Mouse (Mus musculus): ENCODE measurements around the gene Gmnc. TPM values are rescaled to one million over a fixed set of nuclear protein-coding genes. Genes with fewer than 3 reads are reported as not detected.

Gmnc gene
- not detected in 2 replicates for polyA plus RNA-seq (2014; fragmentation: Nextera tagmentation; extraction: Ambion mirVana)

DNA sequence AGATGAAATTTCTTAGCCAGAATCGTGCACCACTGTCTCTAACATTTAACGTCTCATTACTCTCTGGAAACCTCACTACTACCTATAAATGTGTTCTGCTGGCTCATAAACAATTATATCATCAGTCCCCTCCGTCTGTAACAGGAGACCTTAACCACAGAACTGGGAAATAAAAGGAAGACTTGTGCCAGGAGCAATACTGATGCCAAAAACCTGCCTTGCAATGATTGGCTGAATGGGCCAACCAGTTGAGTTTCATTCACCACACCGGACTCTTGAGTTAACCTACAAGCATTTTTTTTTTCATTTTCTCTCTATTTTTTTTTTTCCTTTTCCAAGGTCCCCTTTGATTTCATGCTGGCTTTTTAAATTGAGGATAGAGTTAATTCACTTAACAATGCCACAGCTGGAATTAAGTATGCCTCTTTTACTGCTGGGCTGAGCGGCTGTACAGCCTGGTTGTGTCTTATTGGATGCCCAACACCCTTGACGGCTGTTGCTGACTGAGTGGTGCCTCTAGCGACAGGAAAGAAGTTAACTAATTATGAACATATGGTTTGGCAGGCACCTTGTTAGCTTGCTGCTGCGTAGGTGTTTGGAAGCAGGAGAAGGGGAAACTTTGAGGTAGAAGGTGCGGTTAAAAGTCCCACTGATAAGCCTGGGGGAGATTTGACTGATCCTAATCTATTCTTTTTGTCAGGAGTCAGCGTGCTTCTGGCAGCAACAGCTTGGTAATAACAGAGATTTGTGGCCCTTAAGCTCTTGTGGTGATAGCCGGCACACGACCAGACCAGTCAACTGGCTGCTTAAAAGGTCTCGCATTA lies at the start of gene Gmnc:
Gmnc (minus strand) TSS at position 176 of the 824 bp plus-strand sequence.
- Histone ChIP-seq H3K27me3 (ENCODE audit: control insufficient read depth, insufficient read depth, low read length) (no peaks in the 10 kb centered on the region), H3K27ac (ENCODE audit: low read depth, low read length) (no peak within 1 kb of the TSS), H3K36me3 (ENCODE audit: control insufficient read depth, insufficient read depth, low read length) (no peaks in the 10 kb centered on the region), H3K4me2 (no peak within 1 kb of the TSS), H3K9me3 (replicated peaks; ENCODE audit: control insufficient read depth, low read length) (no peaks in the 10 kb centered on the region), H3K9ac (ENCODE audit: low read depth, low read length) (no peak within 1 kb of the TSS), H3K4me1 (ENCODE audit: control insufficient read depth, insufficient read depth, low read length) (no peaks in the 10 kb centered on the region), H3K4me3 (ENCODE audit: low read depth, low read length) (no peak within 1 kb of the TSS)
- 53% methylated on average over 13 of the region's 13 CpGs for WGBS (ENCODE audit: insufficient replicate concordance)
- no peak for ATAC-seq (replicated peaks; ENCODE audit: insufficient number of reproducible peaks, low FRiP score, low TSS enrichment)

GRCm38 (mm10) chr16:27027281-27027680 lies 35.8 kb upstream of the Gmnc start:
- Histone ChIP-seq H3K4me3 (ENCODE audit: low read depth, low read length) (no peak overlapping the region), H3K27ac (ENCODE audit: low read depth, low read length) (no peak overlapping the region), H3K4me2 (no peak overlapping the region), H3K4me1 (ENCODE audit: control insufficient read depth, insufficient read depth, low read length) (no peaks in the 10 kb centered on the region), H3K36me3 (ENCODE audit: control insufficient read depth, insufficient read depth, low read length) (no peaks in the 10 kb centered on the region), H3K9ac (ENCODE audit: low read depth, low read length) (no peak overlapping the region), H3K9me3 (replicated peaks; ENCODE audit: control insufficient read depth, low read length) (no peaks in the 10 kb centered on the region), H3K27me3 (ENCODE audit: control insufficient read depth, insufficient read depth, low read length) (no peaks in the 10 kb centered on the region)
- ATAC-seq (replicated peaks; ENCODE audit: insufficient number of reproducible peaks, low FRiP score, low TSS enrichment): no peak
- 91% methylated on average over 2 of the region's 2 CpGs for WGBS (ENCODE audit: insufficient replicate concordance)

DNA sequence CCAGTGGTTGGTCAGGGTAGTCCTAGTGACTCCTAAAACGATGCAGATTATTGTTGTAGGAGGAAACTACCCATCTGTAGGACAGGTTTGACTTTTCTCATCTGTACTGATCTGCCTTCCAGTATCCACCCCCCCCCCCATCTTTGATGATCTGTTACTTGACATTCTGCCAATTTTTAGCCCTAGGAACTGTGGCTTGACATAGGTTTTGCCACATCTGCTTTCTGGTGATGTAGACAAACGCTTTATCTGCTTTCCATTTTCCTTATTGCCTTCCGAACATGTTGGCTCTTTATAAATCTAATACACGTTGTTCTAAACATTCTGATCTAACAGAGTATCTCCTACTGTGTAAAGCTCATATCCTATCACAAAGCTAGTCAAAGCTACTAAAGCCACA lies 34.8 kb upstream of the Gmnc start:
- no peak overlapping the region for H3K4me2 ChIP-seq
- ATAC-seq (replicated peaks; ENCODE audit: insufficient number of reproducible peaks, low FRiP score, low TSS enrichment): no peak
- no peaks in the 10 kb centered on the region for H3K27me3 ChIP-seq (ENCODE audit: control insufficient read depth, insufficient read depth, low read length)
- 80% methylated on average over 4 of the region's 4 CpGs for WGBS (ENCODE audit: insufficient replicate concordance)
- no peaks in the 10 kb centered on the region for H3K4me1 ChIP-seq (ENCODE audit: control insufficient read depth, insufficient read depth, low read length)
- no peak overlapping the region for H3K4me3 ChIP-seq (ENCODE audit: low read depth, low read length)
- H3K36me3 ChIP-seq (ENCODE audit: control insufficient read depth, insufficient read depth, low read length): no peaks in the 10 kb centered on the region
- no peaks in the 10 kb centered on the region for H3K9me3 ChIP-seq (replicated peaks; ENCODE audit: control insufficient read depth, low read length)
- H3K9ac ChIP-seq (ENCODE audit: low read depth, low read length): no peak overlapping the region
- no peak overlapping the region for H3K27ac ChIP-seq (ENCODE audit: low read depth, low read length)

DNA sequence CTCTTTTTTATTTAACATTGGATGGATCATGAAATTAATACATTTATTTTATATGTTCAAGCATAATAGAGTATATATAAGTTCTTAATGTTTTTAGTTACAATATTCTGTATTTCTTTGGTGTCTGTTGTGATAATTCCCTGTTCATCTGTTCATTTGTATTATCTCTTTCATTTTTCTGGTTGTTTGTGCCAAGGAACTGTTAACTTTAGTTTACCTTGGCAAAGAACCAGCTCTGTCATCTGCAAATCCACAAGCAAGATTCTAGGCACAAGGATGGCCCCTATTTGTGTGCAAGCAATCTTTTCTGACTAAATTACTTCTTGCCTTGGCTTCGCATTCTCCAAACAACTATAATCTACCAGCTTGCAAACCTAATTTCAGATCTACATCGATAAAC lies 31.3 kb upstream of the Gmnc start:
- no peak overlapping the region for H3K9ac ChIP-seq (ENCODE audit: low read depth, low read length)
- H3K4me2 ChIP-seq: no peak overlapping the region
- H3K4me3 ChIP-seq (ENCODE audit: low read depth, low read length): no peak overlapping the region
- no peaks in the 10 kb centered on the region for H3K9me3 ChIP-seq (replicated peaks; ENCODE audit: control insufficient read depth, low read length)
- no peaks in the 10 kb centered on the region for H3K4me1 ChIP-seq (ENCODE audit: control insufficient read depth, insufficient read depth, low read length)
- ATAC-seq (replicated peaks; ENCODE audit: insufficient number of reproducible peaks, low FRiP score, low TSS enrichment): no peak
- no peak overlapping the region for H3K27ac ChIP-seq (ENCODE audit: low read depth, low read length)
- WGBS (ENCODE audit: insufficient replicate concordance): 85% methylated on average over 2 of the region's 2 CpGs
- no peaks in the 10 kb centered on the region for H3K36me3 ChIP-seq (ENCODE audit: control insufficient read depth, insufficient read depth, low read length)
- H3K27me3 ChIP-seq (ENCODE audit: control insufficient read depth, insufficient read depth, low read length): no peaks in the 10 kb centered on the region

- 35% methylated on average over 4 of the region's 4 CpGs for WGBS (ENCODE audit: insufficient replicate concordance)
- H3K4me1 ChIP-seq (ENCODE audit: control insufficient read depth, insufficient read depth, low read length): no peaks in the 10 kb centered on the region
- H3K27ac ChIP-seq (ENCODE audit: low read depth, low read length): no peak overlapping the region
- H3K9me3 ChIP-seq (replicated peaks; ENCODE audit: control insufficient read depth, low read length): no peaks in the 10 kb centered on the region
- no peak overlapping the region for H3K4me2 ChIP-seq
- H3K27me3 ChIP-seq (ENCODE audit: control insufficient read depth, insufficient read depth, low read length): no peaks in the 10 kb centered on the region
- no peak overlapping the region for H3K4me3 ChIP-seq (ENCODE audit: low read depth, low read length)
- no peaks in the 10 kb centered on the region for H3K36me3 ChIP-seq (ENCODE audit: control insufficient read depth, insufficient read depth, low read length)
- H3K9ac ChIP-seq (ENCODE audit: low read depth, low read length): no peak overlapping the region
- no peak for ATAC-seq (replicated peaks; ENCODE audit: insufficient number of reproducible peaks, low FRiP score, low TSS enrichment)
These were observed 25.9 kb upstream of the Gmnc start for GRCm38 (mm10) chr16:27017309-27017708.

DNA sequence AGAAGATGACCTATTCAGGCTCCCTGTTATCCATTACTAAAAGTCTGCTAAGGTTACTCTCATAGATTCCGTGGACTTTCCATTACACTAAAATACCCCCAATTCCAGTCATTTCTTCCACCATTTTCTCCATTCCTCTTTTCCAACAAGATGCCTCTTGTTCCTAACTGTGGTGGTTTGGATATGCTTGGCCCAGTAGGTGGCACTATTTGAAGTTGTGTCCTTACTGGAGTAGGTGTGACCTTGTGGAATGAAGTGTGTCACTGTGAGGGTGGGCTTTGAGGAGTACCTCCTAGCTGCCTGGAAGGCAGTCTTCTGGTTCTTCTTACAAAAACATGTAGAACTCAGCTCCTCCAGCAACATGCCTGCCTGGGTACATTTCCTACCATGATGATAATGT lies 11.3 kb upstream of the Gmnc start:
- Histone ChIP-seq H3K4me2 (no peak overlapping the region), H3K36me3 (ENCODE audit: control insufficient read depth, insufficient read depth, low read length) (no peaks in the 10 kb centered on the region), H3K27ac (ENCODE audit: low read depth, low read length) (no peak overlapping the region), H3K4me1 (ENCODE audit: control insufficient read depth, insufficient read depth, low read length) (no peaks in the 10 kb centered on the region), H3K27me3 (ENCODE audit: control insufficient read depth, insufficient read depth, low read length) (no peaks in the 10 kb centered on the region), H3K4me3 (ENCODE audit: low read depth, low read length) (no peak overlapping the region), H3K9me3 (replicated peaks; ENCODE audit: control insufficient read depth, low read length) (no peaks in the 10 kb centered on the region), H3K9ac (ENCODE audit: low read depth, low read length) (no peak overlapping the region)
- 78% methylated on average over 1 of the region's 1 CpGs for WGBS (ENCODE audit: insufficient replicate concordance)
- ATAC-seq (replicated peaks; ENCODE audit: insufficient number of reproducible peaks, low FRiP score, low TSS enrichment): no peak

GRCm38 (mm10) chr16:26999563-26999962 lies 8.1 kb upstream of the Gmnc start:
- Histone ChIP-seq H3K4me3 (ENCODE audit: low read depth, low read length) (no peak overlapping the region), H3K4me2 (no peak overlapping the region), H3K27ac (ENCODE audit: low read depth, low read length) (no peak overlapping the region), H3K9ac (ENCODE audit: low read depth, low read length) (no peak overlapping the region), H3K36me3 (ENCODE audit: control insufficient read depth, insufficient read depth, low read length) (no peaks in the 10 kb centered on the region), H3K27me3 (ENCODE audit: control insufficient read depth, insufficient read depth, low read length) (no peaks in the 10 kb centered on the region), H3K9me3 (replicated peaks; ENCODE audit: control insufficient read depth, low read length) (no peaks in the 10 kb centered on the region), H3K4me1 (ENCODE audit: control insufficient read depth, insufficient read depth, low read length) (no peaks in the 10 kb centered on the region)
- no peak for ATAC-seq (replicated peaks; ENCODE audit: insufficient number of reproducible peaks, low FRiP score, low TSS enrichment)
- WGBS (ENCODE audit: insufficient replicate concordance): 14% methylated on average over 2 of the region's 2 CpGs

GRCm38 (mm10) chr16:26989415-26990315 lies 1.8 kb downstream of the Gmnc start:
- no peak for ATAC-seq (replicated peaks; ENCODE audit: insufficient number of reproducible peaks, low FRiP score, low TSS enrichment)
- no peak overlapping the region for H3K4me2 ChIP-seq
- 77% methylated on average over 19 of the region's 19 CpGs for WGBS (ENCODE audit: insufficient replicate concordance)

More at GRCm38 (mm10) chr16:26989415-26990315, 1.8 kb downstream of the Gmnc start:
- Histone ChIP-seq H3K36me3 (ENCODE audit: control insufficient read depth, insufficient read depth, low read length) (no peaks in the 10 kb centered on the region), H3K9ac (ENCODE audit: low read depth, low read length) (no peak overlapping the region), H3K27me3 (ENCODE audit: control insufficient read depth, insufficient read depth, low read length) (no peaks in the 10 kb centered on the region), H3K27ac (ENCODE audit: low read depth, low read length) (no peak overlapping the region), H3K9me3 (replicated peaks; ENCODE audit: control insufficient read depth, low read length) (no peaks in the 10 kb centered on the region), H3K4me3 (ENCODE audit: low read depth, low read length) (no peak overlapping the region), H3K4me1 (ENCODE audit: control insufficient read depth, insufficient read depth, low read length) (no peaks in the 10 kb centered on the region)
